Mouse (Mus musculus) embryonic facial prominence, embryonic 11.5 days (tissue): Measurements from ENCODE around the gene Rbp1. TPM values are rescaled to one million over a fixed set of nuclear protein-coding genes. Genes with fewer than 3 reads are reported as not detected.

Experiments
- ATAC-seq: fragments of 200-750 bp; cut with Nextera tagmentation; replicated peaks from 2 replicates; pipeline ENCODE4 v1.8.0; 2017; ENCODE audit warnings: low read depth; ENCODE audit not compliant: insufficient number of reproducible peaks, low FRiP score, low TSS enrichment
- DNase-seq: peaks from one replicate; pipeline ENCODE4 v3.0.0-alpha.2; 2015; ENCODE audit warnings: low spot score
- H3K27ac ChIP-seq: fragments of 300-500 bp; sonication (generic); replicated peaks from 2 replicates; pipeline ENCODE4 v1.5.1; 2014; ENCODE audit warnings: mild to moderate bottlenecking, low read depth, low read length, control low read depth
- H3K27me3 ChIP-seq: fragments of 300-500 bp; sonication (generic); 2 replicates; pipeline ENCODE4 v1.6.1; 2014; ENCODE audit warnings: mild to moderate bottlenecking, low read length, moderate library complexity, mixed read lengths; ENCODE audit not compliant: control insufficient read depth, insufficient read depth
- H3K36me3 ChIP-seq: fragments of 300-500 bp; sonication (generic); replicated peaks from 2 replicates; pipeline ENCODE4 v1.6.1; 2014; ENCODE audit warnings: low read depth, mild to moderate bottlenecking, low read length, moderate library complexity, mixed read lengths; ENCODE audit not compliant: control insufficient read depth, insufficient read depth
- H3K4me1 ChIP-seq: fragments of 300-500 bp; sonication (generic); 2 replicates; pipeline ENCODE4 v1.6.1; 2014; ENCODE audit warnings: low read length, mixed read lengths; ENCODE audit not compliant: control insufficient read depth, insufficient read depth
- H3K4me2 ChIP-seq: fragments of 300-500 bp; sonication (generic); 2 replicates; pipeline ENCODE4 v1.6.1; 2014; ENCODE audit warnings: low read depth, mild to moderate bottlenecking, control low read depth, low read length, moderate library complexity
- H3K4me3 ChIP-seq: fragments of 300-500 bp; sonication (generic); 2 replicates; pipeline ENCODE4 v1.5.1; 2014; ENCODE audit warnings: low read depth, low read length, control low read depth
- H3K9ac ChIP-seq: fragments of 300-500 bp; sonication (generic); replicated peaks from 2 replicates; pipeline ENCODE4 v1.6.1; 2014; ENCODE audit warnings: mild to moderate bottlenecking, control low read depth, low read length
- H3K9me3 ChIP-seq: fragments of 300-500 bp; sonication (generic); replicated peaks from 2 replicates; pipeline ENCODE4 v1.6.1; 2016; ENCODE audit warnings: mild to moderate bottlenecking, low read length, inconsistent platforms, mixed read lengths; ENCODE audit not compliant: control insufficient read depth
- WGBS: fragments of 180-500 bp; shearing (Covaris S2); extraction: QIAGEN DNeasy Blood & Tissue Kit; methylation state at CpG from one replicate; pipeline ENCODE4 v1.1.7; 2014; 5-methylcytosine and 5-hydroxymethylcytosine counted together
- polyA plus RNA-seq: library from polyadenylated mRNA; unstranded; fragments of >200 nt; fragmentation: Nextera tagmentation; extraction: Ambion mirVana; gene quantifications from 2 replicates; pipeline ENCODE4 v1.2.1, GENCODE M21; 2014

Gene Rbp1
- polyA plus RNA-seq, 1 experiment from 2014 or later: 70.8 TPM

DNA sequence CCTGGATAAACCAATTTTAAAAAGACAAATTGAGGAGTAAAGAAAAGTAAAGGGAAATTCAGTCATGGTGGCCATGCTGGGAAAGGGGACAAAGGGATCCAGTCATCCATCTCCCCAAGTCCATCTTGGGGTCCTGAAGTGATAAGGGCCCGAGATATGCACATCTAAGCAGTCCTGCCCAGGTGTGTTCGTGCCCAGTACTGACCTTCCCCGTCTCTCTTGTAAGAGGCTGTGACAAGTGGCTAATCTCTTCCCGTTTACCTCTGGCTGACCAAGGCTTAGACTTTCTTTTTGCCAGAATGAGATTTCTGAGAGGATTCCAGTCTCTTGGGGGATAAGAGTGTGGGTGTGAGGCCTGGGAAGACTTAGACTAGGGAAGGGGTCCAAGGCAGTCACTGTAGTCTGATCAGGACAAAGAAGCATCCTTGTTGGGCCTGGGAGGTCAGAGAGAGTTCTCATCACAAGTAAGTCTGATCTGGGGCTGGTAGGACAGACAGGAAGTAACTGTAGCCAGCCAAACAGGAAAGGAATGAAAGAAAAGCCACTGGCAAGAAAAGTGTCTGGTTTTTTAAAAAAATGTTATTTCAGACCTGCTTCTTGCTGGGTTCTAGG, 5.3 kb downstream of the Rbp1 start:
- Histone ChIP-seq H3K4me3 (no peak overlapping the region), H3K9ac (no peak overlapping the region), H3K4me2 (no peak overlapping the region; the same call in 1 of the 2 replicates), H3K27me3 (no peaks in the 10 kb centered on the region), H3K4me1 (no peaks in the 10 kb centered on the region), H3K36me3 (no peaks in the 10 kb centered on the region), H3K9me3 (no peaks in the 10 kb centered on the region), H3K27ac (no peak overlapping the region)
- DNase-seq (no peak), ATAC-seq (no peak)
- 77% methylated on average over 4 of the region's 4 CpGs for WGBS

DNA sequence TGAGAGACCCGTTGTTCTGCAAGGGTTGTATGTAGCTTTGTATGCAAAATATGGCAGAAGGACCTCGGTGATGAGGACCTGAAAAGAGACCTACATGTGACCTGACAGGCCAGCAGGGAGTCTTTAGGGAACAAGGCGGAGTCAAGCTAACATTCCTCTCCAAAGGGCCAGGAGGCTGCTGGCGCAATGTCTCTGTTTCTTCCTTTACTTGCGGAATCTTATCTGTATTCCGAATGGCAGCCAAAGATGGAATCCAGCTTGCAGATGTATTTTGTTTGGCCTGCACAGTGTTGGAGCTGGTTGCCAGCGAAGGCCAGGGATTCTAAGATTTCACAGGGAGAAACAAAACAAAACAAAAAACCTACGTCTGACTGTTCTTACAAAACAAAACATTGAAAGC, 6.0 kb downstream of the Rbp1 start:
- Histone ChIP-seq H3K27me3 (no peaks in the 10 kb centered on the region), H3K36me3 (no peaks in the 10 kb centered on the region), H3K4me1 (no peaks in the 10 kb centered on the region), H3K27ac (no peak overlapping the region), H3K4me3 (no peak overlapping the region), H3K9me3 (no peaks in the 10 kb centered on the region), H3K9ac (no peak overlapping the region), H3K4me2 (no peak overlapping the region; the same call in 1 of the 2 replicates)
- DNase-seq (no peak), ATAC-seq (no peak)
- WGBS: 67% methylated on average over 8 of the region's 8 CpGs

DNA sequence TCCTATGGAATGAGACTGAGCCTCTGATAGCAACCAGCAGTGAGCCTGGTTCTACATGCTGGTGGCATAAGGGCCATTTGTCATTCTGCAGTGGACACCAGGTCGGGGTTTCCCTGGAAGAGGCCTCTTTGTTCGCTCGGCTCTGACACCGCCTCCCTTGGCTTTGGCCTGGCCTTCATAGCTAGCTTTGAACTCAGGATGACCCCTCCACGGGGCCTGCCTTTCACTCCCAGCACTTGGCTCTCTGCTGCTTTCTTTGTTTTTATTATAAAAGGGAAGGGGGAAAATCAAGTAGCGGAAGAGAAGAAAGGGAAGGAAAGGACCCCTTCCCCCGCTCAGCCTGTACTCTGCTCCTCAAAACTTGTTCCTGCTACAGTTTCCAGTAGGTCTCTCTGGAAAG, 7.0 kb downstream of the Rbp1 start:
- Histone ChIP-seq H3K4me1 (no peaks in the 10 kb centered on the region), H3K9ac (no peak overlapping the region), H3K36me3 (no peaks in the 10 kb centered on the region), H3K4me3 (no peak overlapping the region), H3K27me3 (no peaks in the 10 kb centered on the region), H3K9me3 (no peaks in the 10 kb centered on the region), H3K27ac (no peak overlapping the region), H3K4me2 (no peak overlapping the region)
- ATAC-seq (peak; percentile 60; the same call in 1 of the 2 replicates), DNase-seq (peak; percentile 54)
- WGBS: 15% methylated on average over 7 of the region's 7 CpGs

DNA sequence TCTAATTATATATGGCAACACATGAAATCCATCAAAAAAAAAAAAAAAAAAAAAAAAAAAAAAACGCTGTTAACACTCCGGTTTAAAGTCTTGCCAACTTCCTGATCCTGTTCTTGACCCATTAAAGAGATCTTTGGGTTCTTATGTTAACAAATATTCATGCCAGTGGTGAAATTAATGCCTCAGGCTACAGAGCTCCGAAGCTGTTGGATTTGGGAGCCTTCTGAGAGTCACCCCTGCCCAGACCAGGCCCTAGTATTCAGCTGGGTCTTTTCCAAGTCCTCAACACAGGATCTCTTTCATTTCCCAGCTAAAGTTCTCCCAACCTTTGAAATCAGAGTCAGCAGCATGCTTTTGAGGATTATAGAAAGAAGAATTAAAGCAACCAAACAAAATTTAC, 7.8 kb downstream of the Rbp1 start:
- Histone ChIP-seq H3K9me3 (no peaks in the 10 kb centered on the region), H3K36me3 (no peaks in the 10 kb centered on the region), H3K4me2 (no peak overlapping the region), H3K4me3 (no peak overlapping the region), H3K27ac (no peak overlapping the region), H3K27me3 (no peaks in the 10 kb centered on the region), H3K4me1 (no peaks in the 10 kb centered on the region), H3K9ac (no peak overlapping the region)
- DNase-seq (no peak), ATAC-seq (no peak)
- WGBS: 60% methylated on average over 3 of the region's 3 CpGs

DNA sequence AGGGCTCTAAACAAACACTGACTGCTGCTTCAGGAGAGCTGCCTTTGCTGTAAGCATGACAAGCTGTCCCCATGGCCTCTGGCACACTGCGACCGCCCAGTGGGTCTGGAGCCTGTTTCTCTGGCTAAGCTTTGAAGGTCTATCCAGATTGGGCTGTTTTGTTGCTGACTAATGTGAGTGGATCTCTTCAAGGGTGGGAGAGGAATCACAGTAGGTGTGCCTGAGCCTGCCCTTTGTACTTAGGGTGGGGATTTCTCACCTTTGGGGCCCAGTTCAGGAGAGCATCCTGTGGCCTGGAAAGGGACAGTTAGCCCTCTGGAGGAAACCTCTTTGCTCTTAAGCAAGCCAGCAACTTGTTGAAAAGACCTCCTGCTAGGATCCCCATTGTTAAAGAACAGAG, 10.3 kb downstream of the Rbp1 start:
- ATAC-seq: no peak
- Histone ChIP-seq H3K36me3 (no peaks in the 10 kb centered on the region; the same call in 1 of the 2 replicates), H3K27ac (no peak overlapping the region)

DNA sequence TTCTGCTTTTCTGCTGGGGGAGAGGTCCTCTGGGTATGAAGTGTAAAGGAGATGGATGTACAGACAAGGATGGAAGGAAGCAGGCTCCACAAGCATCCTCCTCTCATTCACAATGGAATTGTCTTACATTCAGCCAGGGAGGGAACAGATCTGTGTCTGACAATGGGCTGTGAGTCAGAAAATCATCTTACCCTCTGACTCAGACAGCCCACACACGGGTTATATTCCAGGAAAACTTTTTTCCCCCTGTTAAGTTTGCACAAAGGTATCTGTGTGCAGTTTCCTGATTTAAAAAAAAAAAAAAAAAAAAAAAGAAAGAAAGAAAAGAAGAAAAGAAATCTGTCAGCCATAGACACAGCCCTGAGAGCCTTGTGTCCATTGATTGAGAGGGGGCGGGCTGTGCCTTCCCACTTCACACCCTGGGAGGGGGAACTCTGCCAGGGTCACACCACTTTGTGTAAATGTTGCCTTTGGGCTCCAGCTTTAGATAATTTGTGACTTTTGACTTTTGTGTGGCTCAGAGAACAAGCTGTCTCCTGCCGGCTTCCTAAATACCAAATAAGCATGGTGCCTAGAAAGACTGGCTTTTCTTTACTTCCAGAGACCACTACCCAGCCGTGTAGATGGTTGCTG, 11.3 kb downstream of the Rbp1 start:
- no peak overlapping the region for H3K4me2 ChIP-seq
- H3K36me3 ChIP-seq: no peaks in the 10 kb centered on the region; the same call in 1 of the 2 replicates
- H3K4me3 ChIP-seq: no peak overlapping the region
- no peaks in the 10 kb centered on the region for H3K9me3 ChIP-seq
- H3K27ac ChIP-seq: no peak overlapping the region
- DNase-seq: no peak
- no peak for ATAC-seq
- H3K4me1 ChIP-seq: no peaks in the 10 kb centered on the region
- H3K9ac ChIP-seq: no peak overlapping the region
- WGBS: 37% methylated on average over 4 of the region's 4 CpGs
- no peaks in the 10 kb centered on the region for H3K27me3 ChIP-seq

More for the DNA sequence above, 10.3 kb downstream of the Rbp1 start:
- 53% methylated on average over 2 of the region's 2 CpGs for WGBS
- H3K4me1 ChIP-seq: no peaks in the 10 kb centered on the region
- no peak overlapping the region for H3K4me3 ChIP-seq
- no peak overlapping the region for H3K4me2 ChIP-seq
- no peaks in the 10 kb centered on the region for H3K9me3 ChIP-seq
- no peak for DNase-seq
- H3K9ac ChIP-seq: no peak overlapping the region
- H3K27me3 ChIP-seq: no peaks in the 10 kb centered on the region

DNA sequence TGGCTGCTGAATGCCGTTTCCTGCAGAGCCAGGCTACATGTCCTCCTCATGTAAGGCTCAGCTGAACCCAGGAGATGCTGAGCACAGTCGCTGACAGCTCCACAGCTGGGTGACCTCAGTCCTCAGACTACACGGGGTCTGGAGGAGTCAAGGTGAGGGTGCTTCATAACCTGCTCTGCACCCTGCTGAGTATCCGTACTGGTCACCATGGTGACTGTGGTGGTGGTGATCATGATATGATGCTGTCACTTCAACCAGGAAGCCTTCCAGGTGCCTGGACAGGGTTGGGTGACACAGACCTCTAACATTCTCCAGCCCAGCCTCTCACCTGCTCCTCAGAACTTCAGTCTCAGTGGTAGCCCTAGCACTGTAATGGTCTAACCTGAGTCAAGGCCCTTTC, 15.1 kb downstream of the Rbp1 start:
- Histone ChIP-seq H3K36me3 (no peaks in the 10 kb centered on the region; the same call in 1 of the 2 replicates), H3K4me2 (no peak overlapping the region), H3K27me3 (no peaks in the 10 kb centered on the region), H3K4me1 (no peaks in the 10 kb centered on the region), H3K27ac (no peak overlapping the region), H3K9me3 (no peaks in the 10 kb centered on the region), H3K4me3 (no peak overlapping the region), H3K9ac (no peak overlapping the region)
- DNase-seq (no peak), ATAC-seq (no peak)
- 84% methylated on average over 4 of the region's 4 CpGs for WGBS

DNA sequence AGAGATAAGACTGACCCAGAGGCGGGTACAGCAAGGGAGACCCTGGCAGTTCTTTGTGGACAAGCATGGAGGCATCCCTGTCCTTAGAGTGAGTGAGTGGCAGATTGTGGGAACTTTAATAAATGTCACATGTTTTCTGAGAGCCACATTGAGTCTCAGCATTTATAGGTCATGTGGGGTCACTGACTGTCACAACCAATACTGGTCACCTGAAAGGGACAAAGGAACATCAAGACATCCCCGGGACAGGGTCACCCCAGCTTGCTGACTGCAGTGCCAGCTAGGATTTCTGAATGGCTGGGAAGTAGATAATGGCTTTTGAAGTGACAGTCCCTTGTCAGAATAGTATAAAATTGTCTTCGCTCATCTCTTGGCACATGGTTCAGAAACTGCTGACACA, 16.3 kb downstream of the Rbp1 start:
- no peak overlapping the region for H3K27ac ChIP-seq
- H3K9me3 ChIP-seq: no peaks in the 10 kb centered on the region
- no peak for DNase-seq
- H3K36me3 ChIP-seq: no peaks in the 10 kb centered on the region; the same call in 1 of the 2 replicates
- H3K4me2 ChIP-seq: no peak overlapping the region
- H3K4me1 ChIP-seq: no peaks in the 10 kb centered on the region
- no peak for ATAC-seq
- 47% methylated on average over 3 of the region's 3 CpGs for WGBS
- no peaks in the 10 kb centered on the region for H3K27me3 ChIP-seq
- no peak overlapping the region for H3K4me3 ChIP-seq
- H3K9ac ChIP-seq: no peak overlapping the region
